Mouse (Mus musculus): Measurements from ENCODE around the gene Slc17a9. TPM values are rescaled to one million over a fixed set of nuclear protein-coding genes. Genes with fewer than 3 reads are reported as not detected.
A peak's percentile ranks its signal among the peaks of the same experiment; 100 is the strongest.

Slc17a9 gene
- total RNA-seq, 2 experiments from 2014 or later = 0.28 to 0.77 TPM

- intact Hi-C loops (cut with DNase I) = no loop called here
- no peak for DNase-seq (ENCODE audit: extremely low spot score in 1 of 2, low spot score in 2 of 2)
Observed at GRCm38 (mm10) chr2:180788386-180788785, 63.3 kb downstream of the Slc17a9 start.

DNA sequence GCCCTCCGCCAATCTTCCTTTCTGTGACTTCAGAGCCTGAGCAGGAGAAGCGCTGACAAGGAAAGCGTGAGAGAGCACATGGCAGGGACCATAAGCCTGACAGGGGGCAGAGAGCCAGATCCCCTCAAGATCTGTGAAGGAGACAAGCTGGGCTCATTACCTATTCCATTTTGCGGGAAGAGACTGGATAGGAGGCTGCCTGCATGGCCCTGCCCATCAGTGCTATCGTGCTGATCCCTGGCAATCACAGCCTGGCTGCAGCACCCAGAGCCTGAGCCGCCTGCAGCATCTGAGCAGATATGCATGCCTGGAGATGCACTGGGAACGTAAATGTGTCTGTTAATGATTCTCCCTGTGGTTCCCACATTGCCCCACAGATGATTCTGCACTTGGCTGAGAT, 63.8 kb downstream of the Slc17a9 start:
- intact Hi-C loops (cut with DNase I) = no loop called here

DNA sequence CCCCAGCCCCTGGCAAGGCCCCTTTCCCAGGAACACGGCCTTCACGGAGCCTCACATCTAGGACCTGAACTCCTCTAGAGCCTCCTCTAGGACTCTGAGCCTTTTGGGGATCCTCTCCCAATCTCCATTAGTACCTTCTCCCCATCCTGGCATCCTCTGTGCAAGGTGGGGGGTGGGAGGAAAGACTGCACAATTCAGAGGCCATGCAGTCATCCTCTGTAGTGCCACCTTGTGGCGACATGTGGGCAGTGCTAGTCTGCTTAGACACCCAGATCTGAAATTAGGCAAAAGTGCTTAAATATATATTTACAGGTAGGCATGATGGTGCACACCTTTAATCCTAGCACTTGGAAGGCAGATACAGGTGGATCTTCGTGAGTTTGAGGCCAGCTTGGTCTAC, 66.6 kb downstream of the Slc17a9 start:
- intact Hi-C loops (cut with DNase I) = loop anchor here (10.0 kb wide), 1 partner anchor 273 kb away; no protein-coding TSS in a partner anchor
- DNase-seq (ENCODE audit: extremely low spot score in 1 of 2, low spot score in 2 of 2) = peak; percentile 38 to 69

More for the DNA sequence above, 63.8 kb downstream of the Slc17a9 start:
- peak; percentile 37 to 38 for DNase-seq (ENCODE audit: extremely low spot score in 1 of 2, low spot score in 2 of 2)

Other genes with a start within 250 kb of the Slc17a9 start
- gene Ntsr1, start 225.3 kb upstream of the Slc17a9 start, total RNA-seq (2021) = 10 to 100 TPM; 27.3 to 29.2 TPM
- 10 to 100 TPM; 18.9 to 20.1 TPM for gene Mrgbp, start 144.0 kb upstream of the Slc17a9 start, total RNA-seq (2021)
- gene Ogfr, start 136.0 kb upstream of the Slc17a9 start, total RNA-seq (2021) = 10 to 100 TPM; 67.3 to 77.1 TPM
- gene Col9a3, start 127.5 kb upstream of the Slc17a9 start, total RNA-seq (2021) = 10 to 100 TPM; 23.4 to 26.5 TPM
- gene Tcfl5, start 82.6 kb upstream of the Slc17a9 start, total RNA-seq (2021) = 1 to 10 TPM; 4.1 to 5.6 TPM
- gene Dido1, start 15.3 kb upstream of the Slc17a9 start, total RNA-seq (2021) = 10 to 100 TPM; 56.0 to 56.3 TPM
- 10 to 100 TPM; 62.4 to 66.6 TPM for gene Gid8, start 15.1 kb upstream of the Slc17a9 start, total RNA-seq (2021)
- gene Bhlhe23, start 51.6 kb downstream of the Slc17a9 start, total RNA-seq (2021) = under 1 TPM; 0.30 to 0.45 TPM
- 10 to 100 TPM; 62.7 to 67.6 TPM for gene Ythdf1, start 195.7 kb downstream of the Slc17a9 start, total RNA-seq (2021)
- gene Birc7, start 203.8 kb downstream of the Slc17a9 start, total RNA-seq (2021) = not detected
- 10 to 100 TPM; 39.3 to 39.9 TPM for gene Nkain4, start 229.4 kb downstream of the Slc17a9 start, total RNA-seq (2021)
- 100 to 1,000 TPM; 127 to 128 TPM for gene Arfgap1, start 242.0 kb downstream of the Slc17a9 start, total RNA-seq (2021)

Data from left cerebral cortex, postnatal 10 days (tissue).